ENCODE assay signal across 25 mouse cellular contexts in the genomic region with DNA sequence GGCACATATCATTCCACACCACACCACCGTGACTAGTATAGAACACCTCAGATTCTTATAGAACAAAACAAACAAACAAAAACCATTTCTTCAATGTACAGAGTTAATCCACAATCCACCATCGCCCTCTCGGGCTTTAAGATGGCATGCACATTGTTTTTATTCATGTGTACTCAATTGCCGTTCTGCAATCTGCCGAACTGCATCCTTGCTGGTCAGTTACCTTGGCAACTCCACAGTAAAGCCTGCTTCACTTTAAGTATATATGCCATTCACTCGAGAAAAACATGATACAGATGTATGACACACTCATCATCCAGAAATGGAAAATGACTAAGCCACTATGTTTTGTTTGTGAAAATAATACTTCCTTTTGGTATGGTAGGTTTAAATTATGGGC. TPM values are rescaled to one million over a fixed set of nuclear protein-coding genes. Genes with fewer than 3 reads are reported as not detected.
DNase-seq lines count a peak whose midpoint lies in the region; ATAC-seq and TF ChIP-seq lines count a peak whose summit lies in the region.
"Had no signal": no experiment of that assay in that cellular context is flagged by ENCODE, and none has a peak within 500 bp of the region (broad histone marks: within the 10 kb centered on the region; RNA-seq: fewer than 3 reads in every experiment).

No protein-coding gene starts in this region.

- WGBS in forebrain, embryonic 16.5 days, result 24% methylated on average over 6 of the region's 6 CpGs
- WGBS in forebrain, embryonic 12.5 days, result 27% methylated on average over 6 of the region's 6 CpGs
- 10% methylated on average over 6 of the region's 6 CpGs for WGBS in midbrain, embryonic 15.5 days

- H3K79me2 ChIP-seq in CH12.LX (replicated peaks; ENCODE audit: control insufficient read depth, extremely low read depth, insufficient read depth, poor library complexity, severe bottlenecking), result no peaks in the 10 kb centered on the region

- in situ Hi-C loops in CH12.LX (cut with MboI; ENCODE audit: low pct_ligation_motif_present, low pct_unique_long_range_greater_than_20kb, low sequenced_read_pairs), result no loop called here

- TF ChIP-seq POLR2A in CH12.LX (IDR thresholded peaks at IDR 0.05; ENCODE audit: low read depth, low read length), result no peak

- peaks cover 6% of the 10 kb centered on the region; the same call in 1 of the 2 replicates for H3K4me1 ChIP-seq in forebrain, embryonic 16.5 days (replicated peaks; ENCODE audit: control insufficient read depth, insufficient read depth, low read length)
- H3K4me1 ChIP-seq in forebrain, embryonic 12.5 days, result peaks cover 27% of the 10 kb centered on the region
- peaks cover 0 to 8% of the 10 kb centered on the region in 2 experiments; a peak in 2 of 4 replicates for H3K4me1 ChIP-seq in CH12.LX (ENCODE audit: control insufficient read depth in 1 of 2, insufficient read depth in 2 of 2)
- H3K4me1 ChIP-seq in midbrain, embryonic 15.5 days, result peaks cover 13% of the 10 kb centered on the region
- H3K4me1 ChIP-seq: heart, embryonic 15.5 days; kidney, embryonic 15.5 days; liver, embryonic 15.5 days; lung, embryonic 15.5 days had no signal

- no peaks in the 10 kb centered on the region for H3K36me3 ChIP-seq in forebrain, embryonic 16.5 days (ENCODE audit: control insufficient read depth, insufficient read depth)
- 0 out of 2 replicates have a peak, but pooled peaks cover under 1% of the 10 kb centered on the region for H3K36me3 ChIP-seq in forebrain, embryonic 12.5 days (replicated peaks)
- no peaks in the 10 kb centered on the region for H3K36me3 ChIP-seq in CH12.LX (replicated peaks in 1 of 2; ENCODE audit: control insufficient read depth in 1 of 2, insufficient read depth in 1 of 2, low read length in 1 of 2)
- H3K36me3 ChIP-seq in midbrain, embryonic 15.5 days (replicated peaks), result no peaks in the 10 kb centered on the region
- H3K36me3 ChIP-seq: embryonic facial prominence, embryonic 10.5 days; G1E; heart, embryonic 15.5 days; kidney, embryonic 15.5 days; liver, embryonic 15.5 days; lung, embryonic 15.5 days had no signal

- no peak overlapping the region for H3K4me2 ChIP-seq in forebrain, embryonic 16.5 days (ENCODE audit: low read length)
- no peak overlapping the region for H3K4me2 ChIP-seq in forebrain, embryonic 12.5 days
- peak overlapping the region; percentile 49; the same call in 1 of the 2 replicates for H3K4me2 ChIP-seq in CH12.LX (ENCODE audit: insufficient read depth, low read depth, poor library complexity, severe bottlenecking)
- H3K4me2 ChIP-seq in midbrain, embryonic 15.5 days, result no peak overlapping the region
- H3K4me2 ChIP-seq: heart, embryonic 15.5 days; kidney, embryonic 15.5 days; liver, embryonic 15.5 days; lung, embryonic 15.5 days had no signal

- DNase-seq in left cerebral cortex, postnatal 25 days (ENCODE audit: low spot score in 2 of 2), result peak; percentile 9 to 39
- DNase-seq in left cerebral cortex, postnatal 10 days (ENCODE audit: extremely low spot score in 1 of 2, low spot score in 2 of 2), result no peak
- no peak for DNase-seq in CH12.LX (ENCODE audit: extremely low read depth)
- no peak for DNase-seq in cerebellum, adult 11 months
- DNase-seq in ovary, postnatal 36 days (ENCODE audit: low spot score), result no peak
- DNase-seq: adrenal gland, adult 8-10 months; cerebellum, postnatal 10 days; heart, postnatal 36 days; kidney, adult 11 months; kidney, postnatal 36 days; liver; lung, postnatal 36 days; right cerebral cortex, postnatal 14 days; thymus, adult 2 months had no signal

- H3K9me3 ChIP-seq in forebrain, embryonic 16.5 days (ENCODE audit: control insufficient read depth, low read length), result no peaks in the 10 kb centered on the region
- H3K9me3 ChIP-seq in forebrain, embryonic 12.5 days, result no peaks in the 10 kb centered on the region
- no peaks in the 10 kb centered on the region for H3K9me3 ChIP-seq in CH12.LX (replicated peaks; ENCODE audit: low read length)
- no peaks in the 10 kb centered on the region for H3K9me3 ChIP-seq in midbrain, embryonic 15.5 days
- H3K9me3 ChIP-seq: embryonic facial prominence, embryonic 10.5 days; G1E; heart, embryonic 15.5 days; kidney, embryonic 15.5 days; liver, embryonic 15.5 days; lung, embryonic 15.5 days had no signal

- no peak; the same call in none of the 2 replicates for TF ChIP-seq RAD21 in CH12.LX (IDR thresholded peaks at IDR 0.05; ENCODE audit: low read depth, low read length)

- H3K4me3 ChIP-seq in forebrain, embryonic 16.5 days (replicated peaks; ENCODE audit: low read length), result no peak overlapping the region
- no peak overlapping the region for H3K4me3 ChIP-seq in forebrain, embryonic 12.5 days (replicated peaks)
- no peak overlapping the region for H3K4me3 ChIP-seq in CH12.LX (replicated peaks in 1 of 3; ENCODE audit: low read depth in 2 of 3, low read length in 2 of 3, poor library complexity in 1 of 3)
- H3K4me3 ChIP-seq in midbrain, embryonic 15.5 days, result no peak overlapping the region
- H3K4me3 ChIP-seq: embryonic facial prominence, embryonic 10.5 days; heart, embryonic 15.5 days; kidney, embryonic 15.5 days; liver, embryonic 15.5 days; lung, embryonic 15.5 days had no signal

- no peak for TF ChIP-seq CTCF in CH12.LX (conservative IDR thresholded peaks at IDR 0.05 in 1 of 2, IDR thresholded peaks at IDR 0.05 in 1 of 2; ENCODE audit: low read depth in 2 of 2, low read length in 2 of 2)

- H3K9ac ChIP-seq in forebrain, embryonic 16.5 days (replicated peaks; ENCODE audit: low read depth, low read length), result no peak overlapping the region
- H3K9ac ChIP-seq in forebrain, embryonic 12.5 days, result no peak overlapping the region
- no peak overlapping the region for H3K9ac ChIP-seq in CH12.LX (ENCODE audit: insufficient read depth, low read depth)
- no peak overlapping the region for H3K9ac ChIP-seq in midbrain, embryonic 15.5 days
- H3K9ac ChIP-seq: heart, embryonic 15.5 days; kidney, embryonic 15.5 days; liver, embryonic 15.5 days; lung, embryonic 15.5 days had no signal

- TF ChIP-seq EP300 in CH12.LX (IDR thresholded peaks at IDR 0.05; ENCODE audit: low read length), result no peak

- H3K27me3 ChIP-seq in forebrain, embryonic 16.5 days (replicated peaks; ENCODE audit: control insufficient read depth, insufficient read depth, low read length), result no peaks in the 10 kb centered on the region
- H3K27me3 ChIP-seq in forebrain, embryonic 12.5 days, result no peaks in the 10 kb centered on the region
- no peaks in the 10 kb centered on the region for H3K27me3 ChIP-seq in CH12.LX (replicated peaks)
- no peaks in the 10 kb centered on the region for H3K27me3 ChIP-seq in midbrain, embryonic 15.5 days (replicated peaks)
- H3K27me3 ChIP-seq: heart, embryonic 15.5 days; kidney, embryonic 15.5 days; liver, embryonic 15.5 days; lung, embryonic 15.5 days had no signal

- no peak overlapping the region for H3K27ac ChIP-seq in forebrain, embryonic 16.5 days (ENCODE audit: low read length)
- H3K27ac ChIP-seq in forebrain, embryonic 12.5 days, result no peak overlapping the region
- no peak overlapping the region for H3K27ac ChIP-seq in CH12.LX (ENCODE audit: insufficient read depth, low read depth)
- H3K27ac ChIP-seq in midbrain, embryonic 15.5 days, result no peak overlapping the region
- H3K27ac ChIP-seq: embryonic facial prominence, embryonic 10.5 days; heart, embryonic 15.5 days; kidney, embryonic 15.5 days; liver, embryonic 15.5 days; lung, embryonic 15.5 days; stomach, postnatal 0 days had no signal

- dilution Hi-C loops in CH12.LX (cut with MboI; ENCODE audit: extremely low pct_ligation_motif_present, extremely low pct_unique_long_range_greater_than_20kb, low sequenced_read_pairs), result no loop called here

- intact Hi-C loops in left cerebral cortex, postnatal 25 days (cut with DNase I), result no loop called here
- intact Hi-C loops in left cerebral cortex, postnatal 10 days (cut with DNase I), result no loop called here

- ATAC-seq in forebrain, embryonic 16.5 days, result peak; percentile 31; the same call in 1 of the 2 replicates
- no peak for ATAC-seq in forebrain, embryonic 12.5 days (ENCODE audit: low FRiP score)
- peak; percentile 77 for ATAC-seq in midbrain, embryonic 15.5 days (replicated peaks)
- ATAC-seq: activated CD4-positive, CD25-positive, alpha-beta regulatory T cell, adult 4 months had no signal

TF ChIP-seq in CH12.LX, 34 proteins besides CTCF, POLR2A, EP300 and RAD21:
- TF ChIP-seq MEF2A (IDR thresholded peaks at IDR 0.05; ENCODE audit: borderline replicate concordance, low read depth, low read length), result 0 out of 2 replicates have a peak, but pooled peaks have one; percentile 34
- TF ChIP-seq ELF1 (IDR thresholded peaks at IDR 0.05; ENCODE audit: low read depth, low read length), result no peak
- no peak for TF ChIP-seq IRF4 (IDR thresholded peaks at IDR 0.05; ENCODE audit: low read depth, low read length)
- no peak for TF ChIP-seq SIN3A (IDR thresholded peaks at IDR 0.05; ENCODE audit: low read length)
- no peak for TF ChIP-seq ZC3H11A (IDR thresholded peaks at IDR 0.05; ENCODE audit: low read depth, low read length)
- TF ChIP-seq TBP (conservative IDR thresholded peaks at IDR 0.05; ENCODE audit: low read depth, low read length), result no peak

RNA-seq across cellular contexts. Expression of a gene that starts 24.9 kb away (rescaled TPM):
- 53.7 and 57.1 TPM in 2 replicates for polyA plus RNA-seq in forebrain, embryonic 16.5 days (2015; fragmentation: Nextera tagmentation; extraction: Ambion mirVana)
- polyA plus RNA-seq in forebrain, embryonic 12.5 days (2016; fragmentation: Nextera tagmentation; extraction: Ambion mirVana), result 57.6 and 59.9 TPM in 2 replicates
- 10 to 100 TPM; 34.7 to 35.1 TPM for total RNA-seq in left cerebral cortex, postnatal 25 days (2021)
- total RNA-seq in left cerebral cortex, postnatal 10 days (2021), result 10 to 100 TPM; 30.0 to 30.1 TPM
- total RNA-seq in CH12.LX (2012; rRNA removed), result not detected in 2 replicates
- total RNA-seq in CH12.LX (2014; rRNA removed), result not detected in 2 replicates
- not detected in 2 replicates for polyA plus RNA-seq in CH12.LX (2012; ENCODE audit: insufficient read length, low read depth)
- polyA plus RNA-seq in midbrain, embryonic 15.5 days (2015; fragmentation: Nextera tagmentation; extraction: Ambion mirVana), result 58.5 and 58.9 TPM in 2 replicates
- polyA plus RNA-seq: G1E had no signal

RNA-seq across cellular contexts. Expression of a gene that starts 25.0 kb away (rescaled TPM):
- 2.9 and 5.0 TPM in 2 replicates for polyA plus RNA-seq in forebrain, embryonic 16.5 days (2015; fragmentation: Nextera tagmentation; extraction: Ambion mirVana)
- 9.4 and 12.8 TPM in 2 replicates for polyA plus RNA-seq in forebrain, embryonic 12.5 days (2016; fragmentation: Nextera tagmentation; extraction: Ambion mirVana)
- total RNA-seq in left cerebral cortex, postnatal 25 days (2021), result 10 to 100 TPM; 12.5 to 19.1 TPM
- total RNA-seq in left cerebral cortex, postnatal 10 days (2021), result 10 to 100 TPM; 10.7 to 11.6 TPM
- total RNA-seq in CH12.LX (2012; rRNA removed), result under 0.01 TPM in 1 of 2 replicates, not detected in the other
- total RNA-seq in CH12.LX (2014; rRNA removed), result not detected in 2 replicates
- polyA plus RNA-seq in CH12.LX (2012; ENCODE audit: insufficient read length, low read depth), result not detected in 2 replicates
- polyA plus RNA-seq in midbrain, embryonic 15.5 days (2015; fragmentation: Nextera tagmentation; extraction: Ambion mirVana), result 7.9 and 8.5 TPM in 2 replicates
- polyA plus RNA-seq: G1E had no signal

Comparison
In these comparisons a context has a peak if more than half of its experiments do, and no peak if none do; other contexts are left out.
1. DNase-seq: peak in left cerebral cortex, postnatal 25 days (2 of 2); none in left cerebral cortex, postnatal 10 days (0 of 2), CH12.LX (single experiment), cerebellum, adult 11 months (single experiment) and ovary, postnatal 36 days (single experiment).
2. RNA of a gene that starts 24.9 kb away (polyA plus RNA-seq): 58.5 to 58.9 TPM in midbrain, embryonic 15.5 days, 57.6 to 59.9 TPM in forebrain, embryonic 12.5 days and 53.7 to 57.1 TPM in forebrain, embryonic 16.5 days; not detected in CH12.LX; every median in the first group is over 10 times any median in the second.